Mouse (Mus musculus): ENCODE measurements around the gene Oxnad1.

DNA sequence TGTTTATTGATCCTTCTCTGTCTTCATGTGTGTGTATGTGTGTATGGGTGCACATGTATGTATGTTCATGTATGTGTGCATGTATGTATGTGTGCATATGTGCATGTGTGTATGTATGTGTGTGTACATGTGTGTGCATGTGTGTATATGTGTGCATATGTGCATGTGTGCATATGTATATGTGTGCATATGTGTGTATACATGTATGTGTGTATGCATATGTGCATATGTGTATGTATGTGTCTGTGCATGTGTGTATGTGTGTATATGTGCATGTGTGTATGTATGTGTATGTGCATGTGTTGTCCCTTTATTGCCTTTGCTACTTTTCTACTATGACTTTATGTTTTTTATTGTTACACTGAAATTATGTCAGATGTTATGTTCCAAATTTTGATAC, 59.6 kb downstream of the Oxnad1 start:
- TF ChIP-seq CTCF (IDR thresholded peaks at IDR 0.05; ENCODE audit: low read depth, low read length) (no peak), GATA1 (IDR thresholded peaks at IDR 0.05; ENCODE audit: borderline replicate concordance, low read length) (no peak), POLR2AphosphoS5 (IDR thresholded peaks at IDR 0.05; ENCODE audit: insufficient replicate concordance, low read depth, low read length) (no peak), TAL1 (conservative IDR thresholded peaks at IDR 0.05; ENCODE audit: low read depth, low read length) (no peak)
